Mouse (Mus musculus) monocyte, adult 5-6 weeks (primary cell): ENCODE measurements around the gene Cyp2c69. TPM values are rescaled to one million over a fixed set of nuclear protein-coding genes. Genes with fewer than 3 reads are reported as not detected.
"Not testable (repeated sequence)": the region's sequence is repeated elsewhere in the genome, so short reads cannot be mapped to it uniquely, and the experiment has no call there.

Experiments used
- ATAC-seq: fragments of 153-309, 156-312 bp; replicated peaks from 2 replicates; pipeline ENCODE4 v1.8.0; 2017; ENCODE audit warnings: mild to moderate bottlenecking; ENCODE audit not compliant: low TSS enrichment, insufficient number of reproducible peaks, severe bottlenecking, poor library complexity, low FRiP score
- total RNA-seq: library from RNA; stranded (forward); fragments of 200-1000, 200-491, 200-594 nt; gene quantifications from 3 replicates; pipeline ENCODE4 v1.2.3, GENCODE M21; 2017

Gene Cyp2c69
- not detected in 3 replicates for total RNA-seq

DNA sequence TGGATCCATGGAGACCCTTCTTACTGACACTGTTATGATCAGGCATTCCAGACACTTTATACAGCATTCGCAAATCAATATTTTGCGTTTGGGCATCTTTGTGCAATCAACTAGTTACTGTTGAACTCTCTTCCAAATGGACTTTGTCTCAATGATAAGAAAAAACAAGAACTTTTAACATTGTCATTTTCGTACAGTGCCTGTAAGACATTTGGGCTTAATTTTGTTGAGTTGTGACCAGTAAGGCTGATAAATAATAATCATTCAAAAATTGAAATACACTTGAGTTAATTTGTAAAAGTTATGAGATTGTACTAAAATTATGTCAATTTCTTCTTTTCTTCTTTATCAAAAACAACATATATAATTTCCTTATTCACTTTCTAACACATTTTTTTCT lies at the start of gene Cyp2c69:
TSS of gene Cyp2c69 (minus strand) at position 101 of the 400 bp plus-strand sequence.
- ATAC-seq, result not testable (repeated sequence)

DNA sequence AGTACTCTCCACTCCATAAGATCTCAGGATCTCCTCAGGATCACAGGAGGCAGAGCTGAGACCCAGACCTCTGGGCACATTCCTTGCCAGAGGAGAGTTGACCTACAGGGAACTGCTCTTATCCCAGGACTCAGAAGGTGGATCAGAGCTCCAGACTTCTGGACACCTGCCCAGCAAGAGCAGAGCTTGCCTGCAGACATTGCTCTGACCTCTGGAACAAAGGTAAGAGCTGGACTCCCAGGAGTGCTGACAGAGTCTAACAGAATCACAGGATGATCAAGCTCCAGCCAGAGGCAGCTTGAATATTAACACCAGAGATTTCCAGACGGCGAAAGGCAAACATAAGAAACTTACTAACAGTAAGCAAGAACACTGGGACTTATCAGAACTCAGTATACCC lies 48.8 kb upstream of the Cyp2c69 start:
- ATAC-seq, result no peak

DNA sequence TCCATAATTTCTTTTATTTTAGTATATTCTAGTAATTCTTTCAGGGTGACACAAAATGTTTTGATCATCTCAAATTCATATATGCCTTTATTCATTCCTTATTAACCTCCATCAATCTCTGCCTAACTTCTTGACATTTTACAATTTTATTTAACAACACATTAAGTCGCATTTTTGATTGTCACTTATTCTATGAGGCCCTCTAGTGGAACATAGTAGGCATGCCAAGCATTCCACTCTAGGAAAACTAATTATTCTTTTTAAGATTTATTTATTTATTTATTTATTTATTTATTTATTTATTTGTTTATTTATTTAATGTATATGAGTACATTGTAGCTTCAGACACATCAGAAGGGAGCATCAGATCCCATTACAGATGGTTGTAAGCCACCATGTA lies 43.4 kb upstream of the Cyp2c69 start:
- no peak for ATAC-seq

DNA sequence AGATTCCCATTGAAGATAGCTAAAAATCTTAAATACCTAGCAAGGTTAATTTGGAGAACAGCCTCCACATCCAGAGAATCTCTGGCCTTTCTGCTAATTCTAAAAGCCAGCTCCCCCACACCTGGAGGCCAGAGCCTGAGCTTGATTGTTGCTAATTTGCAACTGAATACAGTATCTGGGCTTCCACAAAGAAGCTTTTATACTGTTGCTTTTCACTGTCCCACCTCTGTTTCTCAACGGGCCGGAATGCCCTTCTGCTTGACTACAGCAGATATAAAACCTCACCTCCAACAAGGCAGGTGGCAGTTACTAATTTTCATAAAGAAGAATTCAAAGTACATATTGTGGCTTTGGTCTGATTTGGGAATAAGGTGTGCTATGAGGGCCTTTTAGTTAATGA lies 15.1 kb upstream of the Cyp2c69 start:
- ATAC-seq, result no peak

DNA sequence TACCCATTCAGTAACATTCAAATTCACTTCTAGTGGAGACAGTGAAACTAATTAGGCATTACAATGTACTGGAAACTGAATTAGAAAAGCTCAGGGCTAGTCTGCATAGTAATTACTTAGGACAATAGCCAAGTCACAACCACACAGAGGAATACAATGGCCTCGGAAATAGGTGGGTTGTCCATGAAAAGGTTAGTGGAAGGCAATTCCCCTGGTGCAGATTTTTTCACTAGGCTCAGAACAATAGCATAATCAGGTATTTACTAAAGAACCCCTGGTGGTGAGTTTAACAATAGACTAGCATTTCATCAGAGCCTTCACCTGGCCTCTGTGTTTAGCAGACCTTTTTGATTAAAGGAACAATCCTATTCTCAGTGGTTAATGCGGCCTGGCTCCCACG lies 3.5 kb upstream of the Cyp2c69 start:
- not testable (repeated sequence) for ATAC-seq

DNA sequence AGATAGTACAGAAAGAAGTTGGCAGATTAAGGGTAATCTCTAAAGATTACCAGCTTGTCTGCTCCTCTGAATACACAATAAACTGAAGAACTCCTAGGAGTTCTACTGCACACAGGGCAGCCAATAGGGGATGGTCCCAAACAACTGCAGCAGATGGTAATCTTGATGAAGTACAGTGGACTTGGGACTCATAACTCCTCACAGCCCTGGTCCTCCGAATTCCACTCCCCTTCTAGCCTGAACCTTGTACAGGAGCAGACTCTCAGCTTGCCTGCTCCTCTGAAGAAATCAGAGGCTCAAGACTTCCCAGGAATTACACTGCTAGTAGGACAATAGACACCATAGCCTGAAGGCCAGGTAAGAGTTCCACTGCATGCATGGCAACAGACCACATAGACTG lies 20.5 kb downstream of the Cyp2c69 start:
- ATAC-seq, result no peak

DNA sequence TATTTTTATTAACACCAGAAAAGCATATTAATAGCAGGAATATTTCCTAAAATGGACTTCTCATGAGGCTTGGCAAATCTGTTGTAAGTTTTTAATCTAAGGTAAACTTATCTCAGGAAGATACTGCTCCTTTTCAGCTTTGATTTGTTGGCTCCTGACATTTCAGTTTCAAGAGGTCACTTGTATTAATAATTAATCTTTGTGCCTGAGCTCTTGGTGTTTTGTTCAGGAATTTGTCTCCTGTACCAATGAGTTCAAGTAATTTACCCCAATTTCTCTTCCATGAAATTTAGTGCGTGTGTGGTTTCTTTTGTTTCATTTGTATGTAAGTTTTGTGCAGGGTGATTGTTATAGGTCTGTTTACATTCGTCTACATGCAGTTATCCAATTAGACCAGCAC lies 65.7 kb downstream of the Cyp2c69 start:
- not testable (repeated sequence) for ATAC-seq

DNA sequence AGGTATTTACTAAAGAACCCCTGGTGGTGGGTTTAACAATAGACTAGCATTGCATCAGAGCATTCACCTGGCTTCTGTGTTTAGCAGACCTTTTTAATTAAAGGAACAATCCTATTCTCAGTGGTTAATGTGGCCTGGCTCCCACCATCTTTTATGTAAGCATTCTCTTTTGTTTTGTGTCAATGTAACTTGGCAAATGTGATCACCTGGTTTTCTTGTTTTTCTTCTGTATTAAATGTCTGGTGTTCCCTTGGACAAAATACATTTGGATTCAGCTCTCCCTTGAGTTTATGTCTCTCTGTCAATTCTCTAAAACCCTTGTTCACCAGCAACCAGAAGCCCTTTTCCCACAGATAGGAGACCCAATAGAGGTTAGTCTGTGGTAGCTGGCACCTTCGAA lies 70.2 kb downstream of the Cyp2c69 start:
- ATAC-seq, result not testable (repeated sequence)

DNA sequence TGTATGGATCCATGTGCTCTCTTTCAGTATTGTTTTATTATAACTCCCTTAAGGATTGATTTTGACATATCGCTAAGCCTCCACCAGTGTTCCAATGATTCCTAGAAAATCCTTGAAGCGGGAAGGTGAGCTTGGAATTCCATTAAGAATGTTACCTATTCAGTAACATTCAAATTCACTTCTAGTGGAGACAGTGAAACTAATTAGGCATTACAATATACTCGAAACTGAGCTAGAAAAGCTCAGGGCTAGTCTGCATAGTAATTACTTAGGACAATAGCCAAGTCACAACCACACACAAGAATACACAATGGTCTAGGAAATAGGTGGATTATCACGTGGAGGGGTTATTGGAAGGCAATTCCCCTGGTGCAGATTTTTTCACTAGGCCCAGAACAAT lies 70.6 kb downstream of the Cyp2c69 start:
- ATAC-seq, result not testable (repeated sequence)

DNA sequence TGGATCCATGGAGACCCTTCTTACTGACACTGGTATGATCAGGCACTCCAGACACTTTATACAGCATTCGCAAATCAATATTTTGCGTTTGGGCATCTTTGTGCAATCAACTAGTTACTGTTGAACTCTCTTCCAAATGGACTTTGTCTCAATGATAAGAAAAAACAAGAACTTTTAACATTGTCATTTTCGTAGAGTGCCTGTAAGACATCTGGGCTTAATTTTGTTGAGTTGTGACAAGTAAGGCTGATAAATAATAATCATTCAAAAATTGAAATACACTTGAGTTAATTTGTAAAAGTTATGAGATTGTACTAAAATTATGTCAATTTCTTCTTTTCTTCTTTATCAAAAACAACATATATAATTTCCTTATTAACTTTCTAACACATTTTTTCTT lies 73.9 kb downstream of the Cyp2c69 start, which contains the start of gene Cyp2c40:
TSS of gene Cyp2c40 (minus strand) at position 101 of the 400 bp plus-strand sequence.
- ATAC-seq, result not testable (repeated sequence)

Other genes with a start within 250 kb of the Cyp2c69 start
- gene Cyp2c67, start 237.7 kb downstream of the Cyp2c69 start, total RNA-seq, result not detected in 3 replicates
- gene Cyp2c68, start 145.7 kb downstream of the Cyp2c69 start, total RNA-seq, result not detected in 3 replicates
- gene Cyp2c40, start 74.0 kb downstream of the Cyp2c69 start, total RNA-seq, result not detected in 3 replicates
- gene Cyp2c37, start 105.6 kb upstream of the Cyp2c69 start, total RNA-seq, result not detected in 3 replicates
- gene Cyp2c54, start 187.0 kb upstream of the Cyp2c69 start, total RNA-seq, result not detected in 3 replicates
- not detected in 3 replicates for gene Cyp2c50, start 202.9 kb upstream of the Cyp2c69 start, total RNA-seq